Mouse (Mus musculus) neural tube, embryonic 15.5 days (tissue): Measurements from ENCODE around the gene Cd37. TPM values are rescaled to one million over a fixed set of nuclear protein-coding genes. Genes with fewer than 3 reads are reported as not detected.

Experiments used
- ATAC-seq: fragments of 200-750 bp; cut with Nextera tagmentation; 2 replicates; pipeline ENCODE4 v1.8.0; 2017; ENCODE audit warnings: mild to moderate bottlenecking, moderate TSS enrichment, moderate library complexity; ENCODE audit not compliant: low FRiP score
- H3K27ac ChIP-seq: fragments of 300-500 bp; sonication (generic); replicated peaks from 2 replicates; pipeline ENCODE4 v1.5.1; 2015; ENCODE audit warnings: mild to moderate bottlenecking, inconsistent platforms
- H3K27me3 ChIP-seq: fragments of 300-500 bp; sonication (generic); replicated peaks from 2 replicates; pipeline ENCODE4 v1.6.1; 2015; ENCODE audit warnings: inconsistent platforms
- H3K36me3 ChIP-seq: fragments of 300-500 bp; sonication (generic); 2 replicates; pipeline ENCODE4 v1.6.1; 2015; ENCODE audit warnings: inconsistent platforms
- H3K4me1 ChIP-seq: fragments of 300-500 bp; sonication (generic); 2 replicates; pipeline ENCODE4 v1.6.1; 2015; ENCODE audit warnings: inconsistent platforms
- H3K4me2 ChIP-seq: fragments of 300-500 bp; sonication (generic); 2 replicates; pipeline ENCODE4 v1.6.1; 2015; ENCODE audit warnings: inconsistent platforms, mild to moderate bottlenecking, moderate library complexity
- H3K4me3 ChIP-seq: fragments of 300-500 bp; sonication (generic); replicated peaks from 2 replicates; pipeline ENCODE4 v1.5.1; 2015; ENCODE audit warnings: mild to moderate bottlenecking, inconsistent platforms
- H3K9ac ChIP-seq: fragments of 300-500 bp; sonication (generic); replicated peaks from 2 replicates; pipeline ENCODE4 v1.6.1; 2015; ENCODE audit warnings: mild to moderate bottlenecking, inconsistent platforms
- H3K9me3 ChIP-seq: fragments of 300-500 bp; sonication (generic); replicated peaks from 2 replicates; pipeline ENCODE4 v1.6.1; 2016; ENCODE audit warnings: inconsistent platforms
- WGBS: fragments of 180-500 bp; shearing (Covaris S2); methylation state at CpG from one replicate; pipeline ENCODE4 v1.1.7; 2015; ENCODE audit warnings: mixed read lengths; 5-methylcytosine and 5-hydroxymethylcytosine counted together
- polyA plus RNA-seq: library from polyadenylated mRNA; unstranded; fragments of >200 nt; fragmentation: Nextera tagmentation; extraction: Ambion mirVana; gene quantifications from 2 replicates; pipeline ENCODE4 v1.2.1, GENCODE M21; 2015

The Cd37 gene
- polyA plus RNA-seq, 1 experiment from 2014 or later = 1.7 TPM

DNA sequence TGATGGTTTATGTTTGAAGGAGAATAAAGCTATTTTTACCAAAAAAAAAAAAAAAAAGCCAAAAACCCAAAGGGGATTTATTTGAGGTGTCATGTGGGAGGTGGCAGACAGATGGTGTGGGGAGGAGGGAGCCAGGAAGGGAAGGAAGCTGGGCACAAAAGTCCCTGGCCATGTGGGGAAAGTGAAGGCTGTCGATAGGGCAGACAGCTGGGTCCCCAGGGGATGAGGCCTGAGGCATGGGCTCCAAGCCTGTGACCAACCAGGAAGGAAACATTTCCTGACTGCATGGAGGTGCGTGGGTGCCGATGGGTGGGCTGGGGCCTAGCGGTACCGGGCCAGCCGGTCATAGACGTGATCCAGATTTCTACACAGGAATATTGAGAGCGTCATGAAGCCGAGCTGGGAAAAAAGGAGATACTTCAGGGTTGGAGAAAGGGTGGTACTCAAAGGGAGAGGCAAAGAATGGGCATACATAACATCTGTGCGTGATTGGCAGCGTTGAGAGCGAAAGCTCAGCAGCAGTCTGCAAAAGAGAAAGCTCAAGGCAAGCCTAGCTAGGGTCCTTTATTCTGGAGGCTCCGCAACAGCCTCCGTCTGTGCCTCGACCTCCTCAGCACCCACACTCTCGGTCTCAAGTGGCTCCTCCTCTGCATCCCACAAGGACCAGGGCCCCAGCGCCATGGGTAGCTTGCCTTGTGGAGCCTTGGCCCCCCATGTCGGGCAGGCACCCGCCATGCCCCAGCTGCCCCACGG, 5.2 kb downstream of the Cd37 start:
- no peak for ATAC-seq
- H3K9ac ChIP-seq = 0 out of 2 replicates have a peak overlapping the region, but pooled peaks have one; percentile 3

DNA sequence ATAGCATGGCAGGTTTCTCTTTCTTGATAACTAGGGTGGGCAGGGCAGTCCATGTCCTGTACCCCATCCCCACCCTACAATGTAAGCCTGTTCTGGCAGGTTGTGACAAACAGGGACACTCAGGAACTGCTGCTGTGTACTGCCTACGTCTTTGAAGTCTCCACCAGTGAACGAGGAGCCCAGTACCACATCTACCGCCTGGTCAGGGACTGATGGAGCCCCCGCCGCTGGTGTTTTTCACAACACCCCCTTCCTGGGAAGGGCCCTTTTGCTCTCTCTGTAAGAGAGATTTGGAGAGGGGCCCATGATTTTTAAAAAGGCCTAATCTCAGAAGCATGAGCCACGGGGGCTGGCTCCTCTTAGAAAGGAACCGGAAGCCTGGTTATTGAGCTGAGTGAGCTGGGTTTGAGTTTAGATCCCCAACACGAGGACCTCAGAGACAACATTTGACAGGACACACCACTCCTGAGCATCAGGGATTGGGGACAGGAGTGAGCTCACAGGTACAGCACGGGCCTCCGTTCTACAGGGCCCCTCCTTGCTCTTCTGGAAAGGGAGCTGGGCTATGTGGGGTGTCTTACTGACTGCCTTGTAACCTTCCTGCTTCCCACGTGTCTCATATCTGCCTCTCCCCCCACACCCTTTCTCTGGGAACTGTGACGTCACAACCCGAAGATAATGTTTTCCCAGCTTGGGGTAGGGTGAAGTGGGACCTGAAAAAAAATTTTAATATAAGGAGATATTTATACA, 6.0 kb downstream of the Cd37 start:
- H3K4me3 ChIP-seq = no peak overlapping the region
- H3K27ac ChIP-seq = no peak overlapping the region
- no peaks in the 10 kb centered on the region for H3K36me3 ChIP-seq
- peaks cover 25% of the 10 kb centered on the region for H3K27me3 ChIP-seq
- peaks cover 21% of the 10 kb centered on the region for H3K4me1 ChIP-seq
- no peak overlapping the region for H3K9ac ChIP-seq
- no peaks in the 10 kb centered on the region for H3K9me3 ChIP-seq
- WGBS = 76% methylated on average over 13 of the region's 13 CpGs
- no peak for ATAC-seq
- no peak overlapping the region for H3K4me2 ChIP-seq

More for the DNA sequence above, 5.2 kb downstream of the Cd37 start:
- WGBS = 27% methylated on average over 20 of the region's 20 CpGs
- peaks cover 32% of the 10 kb centered on the region for H3K27me3 ChIP-seq
- no peak overlapping the region for H3K4me3 ChIP-seq
- H3K4me1 ChIP-seq = peaks cover 21% of the 10 kb centered on the region
- H3K27ac ChIP-seq = no peak overlapping the region
- no peaks in the 10 kb centered on the region for H3K36me3 ChIP-seq
- peak overlapping the region; percentile 22; the same call in 1 of the 2 replicates for H3K4me2 ChIP-seq
- no peaks in the 10 kb centered on the region for H3K9me3 ChIP-seq

DNA sequence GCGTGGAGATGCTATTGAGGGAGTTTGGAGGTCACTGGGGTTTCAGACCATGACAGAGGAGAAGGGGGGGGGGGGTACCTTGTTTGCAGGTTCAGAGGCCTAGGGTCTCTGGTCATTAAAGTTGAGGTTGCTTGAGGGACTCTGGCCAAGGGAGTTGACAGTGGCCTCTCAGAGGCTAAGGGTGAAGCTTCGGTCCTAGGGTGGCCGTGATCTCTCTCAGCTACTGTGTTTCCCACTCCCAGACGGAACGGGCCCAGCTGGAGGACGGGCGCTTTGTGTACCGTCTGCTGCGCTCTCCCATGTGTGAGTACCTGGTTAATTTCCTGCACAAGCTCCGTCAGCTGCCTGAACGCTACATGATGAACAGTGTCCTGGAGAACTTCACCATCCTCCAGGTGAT, 7.0 kb downstream of the Cd37 start:
- 90% methylated on average over 11 of the region's 11 CpGs for WGBS
- no peaks in the 10 kb centered on the region for H3K9me3 ChIP-seq
- H3K4me2 ChIP-seq = no peak overlapping the region
- no peak overlapping the region for H3K27ac ChIP-seq
- no peak for ATAC-seq
- H3K27me3 ChIP-seq = peaks cover 23% of the 10 kb centered on the region
- H3K36me3 ChIP-seq = no peaks in the 10 kb centered on the region
- H3K4me3 ChIP-seq = no peak overlapping the region
- peaks cover 21% of the 10 kb centered on the region for H3K4me1 ChIP-seq
- no peak overlapping the region for H3K9ac ChIP-seq

DNA sequence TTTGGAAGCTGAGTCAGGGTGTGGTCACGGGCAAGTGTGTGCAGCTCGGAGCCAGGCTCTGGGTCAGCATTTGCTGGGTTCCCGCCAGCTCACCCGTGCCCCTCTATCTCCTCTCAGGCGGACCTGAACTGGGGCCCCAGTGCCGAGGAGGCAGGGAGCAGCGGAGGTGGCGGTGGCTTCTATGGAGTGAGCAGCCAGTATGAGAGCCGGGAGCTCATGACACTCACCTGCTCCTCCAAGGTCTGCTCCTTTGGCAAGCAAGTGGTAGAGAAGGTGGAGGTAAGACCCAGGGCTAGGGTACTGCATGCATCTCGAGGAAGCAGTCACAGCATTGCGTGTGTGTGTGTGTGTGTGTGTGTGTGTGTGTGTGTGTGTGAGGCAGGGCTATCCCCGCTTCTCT, 7.7 kb downstream of the Cd37 start:
- H3K4me1 ChIP-seq = peaks cover 21% of the 10 kb centered on the region
- 93% methylated on average over 12 of the region's 12 CpGs for WGBS
- peaks cover 19% of the 10 kb centered on the region for H3K27me3 ChIP-seq
- no peak overlapping the region for H3K27ac ChIP-seq
- H3K4me2 ChIP-seq = no peak overlapping the region
- no peaks in the 10 kb centered on the region for H3K36me3 ChIP-seq
- no peak overlapping the region for H3K4me3 ChIP-seq
- no peak overlapping the region for H3K9ac ChIP-seq
- no peak for ATAC-seq
- H3K9me3 ChIP-seq = no peaks in the 10 kb centered on the region

DNA sequence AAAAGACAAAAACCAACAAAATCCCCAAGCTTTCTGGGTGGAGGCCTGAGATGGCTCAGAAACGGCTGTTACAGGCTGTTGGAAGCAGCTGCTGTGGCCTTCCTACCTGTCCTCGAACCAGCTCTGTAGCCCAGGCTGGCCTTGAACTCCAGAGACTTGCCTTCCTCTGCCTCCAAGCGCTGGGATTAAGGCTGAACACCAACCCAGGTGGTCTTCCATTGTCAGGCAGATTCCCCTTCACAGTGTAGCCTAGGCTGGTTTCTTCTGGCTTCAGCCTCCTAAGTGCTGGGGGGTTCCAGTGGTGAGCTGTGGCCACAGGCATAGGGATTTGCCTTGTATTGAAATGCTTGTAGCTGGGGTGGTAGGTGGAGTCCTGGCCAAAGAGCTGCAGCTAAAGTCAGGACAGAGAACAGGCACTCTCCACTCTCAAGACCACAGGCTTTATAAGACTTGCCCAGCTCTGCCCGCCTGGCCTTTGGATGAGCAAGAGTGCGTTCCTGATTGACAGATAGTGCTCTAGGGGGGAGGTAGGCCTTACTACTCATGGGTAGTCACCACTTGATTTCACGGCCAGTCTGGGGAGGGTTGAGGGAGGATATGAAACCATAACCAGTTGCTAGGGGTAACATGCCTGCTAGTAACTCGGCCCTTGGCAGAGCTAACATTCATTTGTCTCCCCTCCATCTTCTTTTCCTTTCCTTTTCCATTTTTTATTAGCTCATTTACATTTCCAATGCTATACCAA, 9.3 kb downstream of the Cd37 start:
- Histone ChIP-seq H3K9me3 (no peaks in the 10 kb centered on the region), H3K27ac (no peak overlapping the region), H3K4me1 (peaks cover 12% of the 10 kb centered on the region), H3K36me3 (no peaks in the 10 kb centered on the region), H3K27me3 (peaks cover 5% of the 10 kb centered on the region), H3K4me2 (no peak overlapping the region), H3K4me3 (no peak overlapping the region), H3K9ac (no peak overlapping the region)
- ATAC-seq = no peak
- 94% methylated on average over 7 of the region's 7 CpGs for WGBS

DNA sequence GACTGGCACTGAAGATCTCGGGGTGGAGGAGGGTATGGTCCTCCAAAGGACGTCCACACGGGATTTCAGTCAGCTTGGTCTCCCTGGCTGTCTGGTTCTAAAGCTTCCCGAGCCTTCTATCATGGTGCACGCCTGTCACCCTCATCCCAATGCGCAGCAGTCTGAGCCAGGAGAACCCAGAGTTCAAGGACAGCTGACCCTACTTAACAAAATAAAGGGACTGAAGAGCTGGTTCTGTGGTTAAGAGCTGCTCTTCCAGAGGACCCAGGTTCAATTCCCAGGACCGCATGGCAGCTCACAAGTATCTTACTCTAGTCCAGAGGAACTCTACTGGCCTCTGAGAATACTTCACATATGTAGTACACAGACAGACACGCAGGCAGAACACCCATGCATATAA, 9.9 kb downstream of the Cd37 start:
- H3K27ac ChIP-seq = no peak overlapping the region
- no peak for ATAC-seq
- no peaks in the 10 kb centered on the region for H3K36me3 ChIP-seq
- WGBS = 95% methylated on average over 8 of the region's 8 CpGs
- no peaks in the 10 kb centered on the region for H3K9me3 ChIP-seq
- no peak overlapping the region for H3K4me3 ChIP-seq
- no peak overlapping the region for H3K4me2 ChIP-seq
- no peak overlapping the region for H3K9ac ChIP-seq
- peaks cover 6% of the 10 kb centered on the region for H3K4me1 ChIP-seq
- H3K27me3 ChIP-seq = no peaks in the 10 kb centered on the region

DNA sequence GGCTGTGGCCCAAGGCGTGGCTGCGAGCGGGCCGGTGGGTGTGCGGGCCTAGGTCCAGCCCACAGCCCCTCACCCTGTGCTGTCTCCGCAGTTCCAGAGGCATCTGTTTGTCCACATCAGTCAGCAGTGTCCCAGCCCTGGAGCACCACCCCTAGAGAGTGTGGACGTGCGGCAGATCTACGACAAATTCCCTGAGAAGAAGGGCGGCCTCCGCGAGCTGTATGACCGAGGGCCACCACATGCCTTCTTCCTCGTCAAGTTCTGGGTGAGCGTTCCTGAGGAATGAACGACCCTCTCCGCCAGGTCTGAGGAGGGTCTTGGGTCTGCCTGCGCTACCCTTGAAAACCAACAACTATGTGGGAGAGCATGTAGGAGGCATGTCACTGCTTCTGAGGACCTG, 10.4 kb downstream of the Cd37 start:
- Histone ChIP-seq H3K36me3 (no peaks in the 10 kb centered on the region), H3K9ac (no peak overlapping the region), H3K27me3 (no peaks in the 10 kb centered on the region), H3K27ac (no peak overlapping the region), H3K4me3 (no peak overlapping the region), H3K9me3 (no peaks in the 10 kb centered on the region), H3K4me1 (peaks cover under 1% of the 10 kb centered on the region; the same call in 1 of the 2 replicates), H3K4me2 (no peak overlapping the region)
- no peak for ATAC-seq
- 95% methylated on average over 18 of the region's 18 CpGs for WGBS

DNA sequence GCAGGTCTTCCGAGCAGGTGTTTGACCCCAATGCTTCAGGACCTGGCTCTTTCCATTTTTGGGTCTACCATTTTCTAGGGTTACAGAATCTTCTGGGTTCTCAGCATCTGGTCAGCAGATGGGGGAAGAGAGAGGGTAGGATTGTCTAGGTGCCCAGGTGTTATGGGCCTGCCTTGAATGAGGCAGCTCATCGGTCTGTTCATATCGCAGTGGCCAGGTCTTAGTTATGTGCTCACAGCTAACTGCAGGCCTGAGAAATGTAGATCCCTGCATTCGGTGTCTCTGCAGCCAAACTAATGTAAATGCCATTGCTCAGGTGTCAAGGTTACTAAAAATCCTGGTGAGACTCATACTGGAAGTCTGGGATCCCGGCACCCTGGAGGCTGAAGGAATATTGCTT, 12.5 kb downstream of the Cd37 start:
- Histone ChIP-seq H3K4me1 (no peaks in the 10 kb centered on the region), H3K27me3 (no peaks in the 10 kb centered on the region), H3K36me3 (no peaks in the 10 kb centered on the region), H3K4me3 (no peak overlapping the region), H3K4me2 (no peak overlapping the region), H3K9me3 (no peaks in the 10 kb centered on the region), H3K9ac (no peak overlapping the region), H3K27ac (no peak overlapping the region)
- no peak for ATAC-seq
- 98% methylated on average over 5 of the region's 5 CpGs for WGBS

DNA sequence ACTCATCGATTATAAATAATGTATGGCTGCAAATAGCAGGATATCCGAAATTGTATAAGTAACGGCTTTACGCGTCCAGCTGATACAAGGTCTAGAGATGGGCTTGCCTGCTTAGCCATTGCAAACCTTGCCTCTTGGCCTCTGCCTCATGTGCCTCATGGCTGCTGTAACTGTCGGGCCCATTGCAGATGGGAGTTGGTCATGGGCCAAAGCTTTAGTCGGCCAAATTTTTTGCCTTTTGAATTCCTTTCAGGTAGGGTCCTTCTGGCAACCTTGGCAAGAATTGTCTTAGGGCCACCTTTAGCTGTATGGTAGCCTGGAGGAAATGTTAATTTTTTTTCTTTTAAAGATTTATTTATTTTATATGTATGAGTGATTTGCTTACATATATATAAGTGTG, 14.1 kb downstream of the Cd37 start:
- no peak overlapping the region for H3K9ac ChIP-seq
- no peaks in the 10 kb centered on the region for H3K9me3 ChIP-seq
- ATAC-seq = no peak
- H3K36me3 ChIP-seq = no peaks in the 10 kb centered on the region
- no peak overlapping the region for H3K4me2 ChIP-seq
- 92% methylated on average over 7 of the region's 7 CpGs for WGBS
- no peaks in the 10 kb centered on the region for H3K27me3 ChIP-seq
- H3K27ac ChIP-seq = no peak overlapping the region
- no peak overlapping the region for H3K4me3 ChIP-seq
- no peaks in the 10 kb centered on the region for H3K4me1 ChIP-seq

DNA sequence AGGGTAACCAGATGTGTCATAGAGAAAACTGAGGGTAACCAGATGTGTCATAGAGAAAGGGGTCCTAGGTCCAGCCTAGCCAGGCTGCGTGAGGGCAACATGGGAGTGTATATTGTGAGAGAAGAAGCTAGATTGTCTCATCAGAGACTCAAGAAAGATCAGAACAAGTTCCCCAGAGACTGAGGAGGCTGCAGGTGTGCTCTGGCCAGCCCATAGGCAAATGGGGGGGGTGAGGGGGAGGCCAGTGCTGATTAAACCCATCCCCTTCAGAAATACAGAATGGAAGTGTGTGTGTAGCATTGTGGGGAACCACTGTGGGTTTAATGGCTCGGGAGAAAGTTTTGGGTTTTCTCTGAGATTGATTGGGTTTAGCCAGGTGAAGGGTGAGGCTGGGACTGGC, 17.2 kb downstream of the Cd37 start:
- no peaks in the 10 kb centered on the region for H3K36me3 ChIP-seq
- no peak overlapping the region for H3K4me3 ChIP-seq
- no peak for ATAC-seq
- no peak overlapping the region for H3K27ac ChIP-seq
- H3K27me3 ChIP-seq = no peaks in the 10 kb centered on the region
- 94% methylated on average over 2 of the region's 2 CpGs for WGBS
- H3K4me1 ChIP-seq = peaks cover 12% of the 10 kb centered on the region
- H3K9me3 ChIP-seq = no peaks in the 10 kb centered on the region
- H3K9ac ChIP-seq = no peak overlapping the region
- H3K4me2 ChIP-seq = no peak overlapping the region

DNA sequence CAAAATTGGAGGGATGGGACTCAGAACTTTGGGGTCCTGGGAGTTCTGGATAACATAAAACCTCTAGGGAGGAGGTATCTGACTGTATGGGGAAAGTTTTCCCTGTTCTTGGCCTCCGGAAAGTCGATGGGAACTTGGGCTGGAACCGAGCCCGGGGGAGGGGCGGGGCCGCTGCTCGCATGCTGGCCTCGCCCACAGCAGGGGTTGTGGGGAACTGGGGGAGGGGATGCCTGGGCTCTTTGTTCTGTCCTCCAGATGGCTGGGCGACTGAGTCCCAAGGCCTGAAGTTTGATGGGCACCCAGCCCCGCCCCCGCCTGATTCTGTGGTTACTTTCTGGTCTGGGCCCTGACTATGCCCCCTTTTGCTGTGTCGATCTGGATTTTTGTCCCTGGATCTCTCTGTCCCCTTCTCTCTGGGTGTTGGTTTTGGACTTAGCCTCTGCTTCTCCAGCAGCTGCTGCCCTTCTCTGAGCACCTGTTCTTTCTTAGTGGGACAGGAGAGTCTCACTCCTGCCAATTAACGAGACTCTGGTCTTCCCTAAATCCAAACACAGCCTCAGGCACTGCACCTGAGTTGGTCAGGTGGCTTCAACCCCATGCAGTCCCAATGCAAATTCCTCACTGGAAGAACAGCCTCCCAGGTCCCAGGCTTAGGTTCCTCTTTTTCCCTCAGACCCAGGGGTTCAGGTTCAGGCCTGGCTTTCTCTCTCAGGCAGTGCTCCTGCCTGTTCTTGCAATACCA, 22.3 kb downstream of the Cd37 start:
- peak overlapping the region; percentile 62 for H3K9ac ChIP-seq
- peaks cover 29% of the 10 kb centered on the region for H3K4me1 ChIP-seq
- H3K36me3 ChIP-seq = no peaks in the 10 kb centered on the region
- peak overlapping the region; percentile 48 for H3K4me3 ChIP-seq
- H3K27me3 ChIP-seq = peaks cover 8% of the 10 kb centered on the region
- peak overlapping the region; percentile 84 for H3K27ac ChIP-seq
- WGBS = 1% methylated on average over 13 of the region's 13 CpGs
- no peaks in the 10 kb centered on the region for H3K9me3 ChIP-seq
- peak overlapping the region; percentile 68 for H3K4me2 ChIP-seq
- peak; percentile 71; the same call in 1 of the 2 replicates for ATAC-seq
